Mouse (Mus musculus): ENCODE results near the gene Triobp. TPM values are rescaled to one million over a fixed set of nuclear protein-coding genes. Genes with fewer than 3 reads are reported as not detected.
A peak's percentile ranks its signal among the peaks of the same experiment; 100 is the strongest.
"Not testable (repeated sequence)": the region's sequence is repeated elsewhere in the genome, so short reads cannot be mapped to it uniquely, and the experiment has no call there.

The Triobp gene
- polyA plus RNA-seq, 1 experiment = 56.3 TPM

GRCm38 (mm10) chr15:79001559-79001958 is 54.0 kb downstream of the Triobp start:
- DNase-seq = no peak
- 92% methylated on average over 5 of the region's 5 CpGs for WGBS
- TF ChIP-seq POLR2A (IDR thresholded peaks at IDR 0.05; ENCODE audit: borderline replicate concordance, extremely low read depth, low read depth, low read length) (no peak), CTCF (IDR thresholded peaks at IDR 0.05; ENCODE audit: insufficient read depth, low read length) (no peak)
- Histone ChIP-seq H3K4me1 (ENCODE audit: control insufficient read depth, insufficient read depth, low read length) (no peaks in the 10 kb centered on the region), H3K4me3 (replicated peaks; ENCODE audit: extremely low read depth, low read depth, low read length) (no peak overlapping the region)

- Histone ChIP-seq H3K4me3 (replicated peaks; ENCODE audit: extremely low read depth, low read depth, low read length) (no peak overlapping the region), H3K4me1 (ENCODE audit: control insufficient read depth, insufficient read depth, low read length) (no peaks in the 10 kb centered on the region)
- peak; percentile 39 for DNase-seq
- WGBS = 60% methylated on average over 19 of the region's 19 CpGs
- no peak for TF ChIP-seq POLR2A (IDR thresholded peaks at IDR 0.05; ENCODE audit: borderline replicate concordance, extremely low read depth, low read depth, low read length)
- no peak for TF ChIP-seq CTCF (IDR thresholded peaks at IDR 0.05; ENCODE audit: insufficient read depth, low read length)
Observed at GRCm38 (mm10) chr15:79002036-79002435, 54.5 kb downstream of the Triobp start.

- Histone ChIP-seq H3K4me1 (ENCODE audit: control insufficient read depth, insufficient read depth, low read length) (no peaks in the 10 kb centered on the region), H3K4me3 (replicated peaks; ENCODE audit: extremely low read depth, low read depth, low read length) (no peak overlapping the region)
- TF ChIP-seq CTCF (IDR thresholded peaks at IDR 0.05; ENCODE audit: insufficient read depth, low read length) (no peak), POLR2A (IDR thresholded peaks at IDR 0.05; ENCODE audit: borderline replicate concordance, extremely low read depth, low read depth, low read length) (no peak)
- WGBS = 89% methylated on average over 3 of the region's 3 CpGs
- DNase-seq = no peak
Observed at GRCm38 (mm10) chr15:79003079-79003478, 55.6 kb downstream of the Triobp start.

- Histone ChIP-seq H3K4me3 (replicated peaks; ENCODE audit: extremely low read depth, low read depth, low read length) (no peak overlapping the region), H3K4me1 (ENCODE audit: control insufficient read depth, insufficient read depth, low read length) (no peaks in the 10 kb centered on the region)
- TF ChIP-seq POLR2A (IDR thresholded peaks at IDR 0.05; ENCODE audit: borderline replicate concordance, extremely low read depth, low read depth, low read length) (no peak), CTCF (IDR thresholded peaks at IDR 0.05; ENCODE audit: insufficient read depth, low read length) (no peak)
- DNase-seq = no peak
- 88% methylated on average over 9 of the region's 9 CpGs for WGBS
Observed at GRCm38 (mm10) chr15:79005581-79005980, 58.1 kb downstream of the Triobp start.

DNA sequence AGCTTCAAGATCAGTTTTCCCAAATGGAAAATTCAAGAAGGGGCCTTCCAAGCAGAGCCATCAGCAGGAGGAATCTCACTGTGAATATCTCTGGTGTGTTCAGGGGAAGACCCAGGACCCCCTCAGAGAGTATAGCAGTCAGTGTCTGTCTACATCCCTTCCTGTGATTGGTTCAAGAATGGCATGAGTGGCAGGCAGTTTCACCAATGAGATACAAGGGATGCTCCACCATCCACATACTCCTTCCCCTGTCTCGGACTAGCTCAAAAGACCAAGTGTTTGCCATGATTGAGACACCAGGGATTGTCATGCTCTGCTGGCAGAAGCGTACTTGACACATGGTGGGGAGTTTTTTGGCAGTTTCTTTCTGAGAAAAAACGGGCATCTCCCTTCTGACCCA is 59.1 kb downstream of the Triobp start:
- TF ChIP-seq POLR2A (IDR thresholded peaks at IDR 0.05; ENCODE audit: borderline replicate concordance, extremely low read depth, low read depth, low read length) (no peak), CTCF (IDR thresholded peaks at IDR 0.05; ENCODE audit: insufficient read depth, low read length) (no peak)
- no peak overlapping the region for H3K4me3 ChIP-seq (replicated peaks; ENCODE audit: extremely low read depth, low read depth, low read length)
- no peaks in the 10 kb centered on the region for H3K4me1 ChIP-seq (ENCODE audit: control insufficient read depth, insufficient read depth, low read length)
- no peak for DNase-seq
- 57% methylated on average over 3 of the region's 3 CpGs for WGBS

DNA sequence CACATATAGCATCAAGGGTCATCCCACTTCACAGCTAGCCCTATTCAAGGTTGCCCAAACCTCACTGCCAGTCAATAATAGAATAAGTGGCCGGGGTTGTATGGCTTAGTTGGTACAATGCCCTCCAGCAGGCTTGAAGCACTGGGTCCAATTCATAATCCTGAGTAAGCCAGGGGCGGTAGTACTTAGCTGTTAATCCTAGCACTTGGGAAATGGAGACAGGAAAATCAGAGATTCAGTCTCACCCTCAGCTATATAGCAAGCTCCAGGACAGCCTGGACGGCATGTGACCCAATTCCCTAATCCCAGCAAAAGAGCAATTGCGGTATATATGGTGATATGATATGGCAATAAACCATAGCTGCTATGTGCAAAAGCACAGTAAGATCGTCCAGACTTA is 59.5 kb downstream of the Triobp start:
- DNase-seq = no peak
- WGBS = 96% methylated on average over 5 of the region's 5 CpGs
- H3K4me1 ChIP-seq (ENCODE audit: control insufficient read depth, insufficient read depth, low read length) = no peaks in the 10 kb centered on the region
- no peak for TF ChIP-seq POLR2A (IDR thresholded peaks at IDR 0.05; ENCODE audit: borderline replicate concordance, extremely low read depth, low read depth, low read length)
- TF ChIP-seq CTCF (IDR thresholded peaks at IDR 0.05; ENCODE audit: insufficient read depth, low read length) = no peak
- no peak overlapping the region for H3K4me3 ChIP-seq (replicated peaks; ENCODE audit: extremely low read depth, low read depth, low read length)

- not testable (repeated sequence) for DNase-seq; H3K4me3 ChIP-seq (replicated peaks; ENCODE audit: extremely low read depth, low read depth, low read length); H3K4me1 ChIP-seq (ENCODE audit: control insufficient read depth, insufficient read depth, low read length)
- 85% methylated on average over 6 of the region's 6 CpGs for WGBS
Observed at GRCm38 (mm10) chr15:79007836-79008235, 60.3 kb downstream of the Triobp start.

- DNase-seq = no peak
- Histone ChIP-seq H3K4me3 (replicated peaks; ENCODE audit: extremely low read depth, low read depth, low read length) (no peak overlapping the region), H3K4me1 (ENCODE audit: control insufficient read depth, insufficient read depth, low read length) (no peaks in the 10 kb centered on the region)
- WGBS = 62% methylated on average over 5 of the region's 5 CpGs
- no peak for TF ChIP-seq POLR2A (IDR thresholded peaks at IDR 0.05; ENCODE audit: borderline replicate concordance, extremely low read depth, low read depth, low read length)
- TF ChIP-seq CTCF (IDR thresholded peaks at IDR 0.05; ENCODE audit: insufficient read depth, low read length) = no peak
Observed at GRCm38 (mm10) chr15:79009734-79010133, 62.2 kb downstream of the Triobp start.

DNA sequence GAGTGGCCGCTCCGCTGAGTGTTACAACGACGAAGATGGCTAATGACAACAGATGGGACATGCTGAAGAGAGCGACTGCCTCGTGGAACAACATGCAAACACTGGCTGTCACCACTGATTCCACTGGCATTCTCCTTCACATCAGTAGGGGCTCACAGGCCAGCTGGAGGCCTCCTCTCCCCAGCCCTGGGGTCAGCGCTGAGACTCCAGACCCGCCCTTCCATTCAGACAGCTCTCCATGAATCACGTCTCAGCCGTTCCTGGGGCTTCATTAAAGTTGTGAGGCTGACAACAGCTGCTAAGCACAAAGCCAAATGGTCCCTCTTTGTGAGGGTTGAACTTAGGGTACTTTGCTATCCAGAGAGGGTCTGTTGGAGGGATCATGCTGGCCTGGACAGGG is 64.0 kb downstream of the Triobp start:
- WGBS = 65% methylated on average over 10 of the region's 10 CpGs
- no peak for TF ChIP-seq CTCF (IDR thresholded peaks at IDR 0.05; ENCODE audit: insufficient read depth, low read length)
- TF ChIP-seq POLR2A (IDR thresholded peaks at IDR 0.05; ENCODE audit: borderline replicate concordance, extremely low read depth, low read depth, low read length) = no peak
- H3K4me1 ChIP-seq (ENCODE audit: control insufficient read depth, insufficient read depth, low read length) = no peaks in the 10 kb centered on the region

GRCm38 (mm10) chr15:79013382-79013781 is 65.9 kb downstream of the Triobp start:
- H3K4me3 ChIP-seq (replicated peaks; ENCODE audit: extremely low read depth, low read depth, low read length) = no peak overlapping the region
- H3K4me1 ChIP-seq (ENCODE audit: control insufficient read depth, insufficient read depth, low read length) = no peaks in the 10 kb centered on the region
- DNase-seq = no peak
- no peak for TF ChIP-seq POLR2A (IDR thresholded peaks at IDR 0.05; ENCODE audit: borderline replicate concordance, extremely low read depth, low read depth, low read length)
- TF ChIP-seq CTCF (IDR thresholded peaks at IDR 0.05; ENCODE audit: insufficient read depth, low read length) = no peak
- WGBS = 56% methylated on average over 7 of the region's 7 CpGs

More for the DNA sequence above, 64.0 kb downstream of the Triobp start:
- no peak for DNase-seq
- H3K4me3 ChIP-seq (replicated peaks; ENCODE audit: extremely low read depth, low read depth, low read length) = no peak overlapping the region

DNA sequence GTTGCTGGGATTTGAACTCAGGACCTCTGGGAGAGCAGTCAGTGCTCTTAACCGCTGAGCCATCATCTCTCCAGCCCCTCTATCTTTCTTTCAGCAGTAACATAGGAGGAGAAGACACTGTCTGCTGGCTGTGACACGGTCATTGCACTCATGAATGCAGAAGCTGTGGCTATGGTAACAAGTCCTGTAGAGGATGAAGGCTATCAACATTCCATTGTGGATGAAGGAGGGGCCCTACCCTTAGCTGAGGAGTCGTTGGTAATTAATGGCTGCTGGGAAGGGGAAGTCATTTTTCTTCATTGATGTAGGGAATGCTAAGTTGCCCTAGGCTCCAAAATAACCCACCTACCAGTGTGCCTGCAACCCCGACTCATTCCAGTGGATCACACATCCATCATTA is 70.7 kb downstream of the Triobp start:
- TF ChIP-seq CTCF (IDR thresholded peaks at IDR 0.05; ENCODE audit: insufficient read depth, low read length) = no peak
- no peak for TF ChIP-seq POLR2A (IDR thresholded peaks at IDR 0.05; ENCODE audit: borderline replicate concordance, extremely low read depth, low read depth, low read length)
- no peak for DNase-seq
- WGBS = 34% methylated on average over 4 of the region's 4 CpGs
- Histone ChIP-seq H3K4me1 (ENCODE audit: control insufficient read depth, insufficient read depth, low read length) (no peaks in the 10 kb centered on the region), H3K4me3 (replicated peaks; ENCODE audit: extremely low read depth, low read depth, low read length) (no peak overlapping the region)
